Mouse (Mus musculus) liver, postnatal 0 days (tissue): ENCODE results near the gene Astn1.

Experiments
- CTCF ChIP-seq: sonication (generic); IDR thresholded peaks from 2 replicates; pipeline ENCODE4 v1.5.1; 2016; ENCODE audit warnings: antibody characterized with exemption, low read depth
- EP300 ChIP-seq: IDR thresholded peaks from 2 replicates; pipeline ENCODE4 v1.6.1; 2016; ENCODE audit warnings: antibody characterized with exemption, low read depth, mild to moderate bottlenecking

GRCm38 (mm10) chr1:158687726-158688125 is 325.7 kb downstream of the Astn1 start:
- TF ChIP-seq CTCF = no peak
- no peak for TF ChIP-seq EP300
